Mouse (Mus musculus): ENCODE measurements around the gene Cyp2d12. TPM values are rescaled to one million over a fixed set of nuclear protein-coding genes. Genes with fewer than 3 reads are reported as not detected.

The Cyp2d12 gene
- polyA plus RNA-seq (2012; rRNA removed), result not detected in 2 replicates

GRCm38 (mm10) chr15:82554531-82555230 is at the start of gene Cyp2d12:
TSS of gene Cyp2d12 (plus strand) at chr15:82555072.

Other genes with a start within 250 kb of the Cyp2d12 start
- gene Naga, start 216.1 kb upstream of the Cyp2d12 start, polyA plus RNA-seq (2012; rRNA removed), result 47.0 and 64.3 TPM in 2 replicates
- 4.6 and 5.6 TPM in 2 replicates for gene Pheta2, start 216.1 kb upstream of the Cyp2d12 start, polyA plus RNA-seq (2012; rRNA removed)
- gene Smdt1, start 216.1 kb upstream of the Cyp2d12 start, polyA plus RNA-seq (2012; rRNA removed), result 188 and 236 TPM in 2 replicates
- gene Ndufa6, start 200.8 kb upstream of the Cyp2d12 start, polyA plus RNA-seq (2012; rRNA removed), result 289 and 293 TPM in 2 replicates
- gene Cyp2d22, start 174.8 kb upstream of the Cyp2d12 start, polyA plus RNA-seq (2012; rRNA removed), result 11.4 and 15.8 TPM in 2 replicates
- gene Cyp2d11, start 161.1 kb upstream of the Cyp2d12 start, polyA plus RNA-seq (2012; rRNA removed), result not detected in 2 replicates
- gene Cyp2d10, start 147.9 kb upstream of the Cyp2d12 start, polyA plus RNA-seq (2012; rRNA removed), result 0.34 and 0.62 TPM in 2 replicates
- 0.09 TPM in 1 of 2 replicates, not detected in the other for gene Cyp2d9, start 121.6 kb upstream of the Cyp2d12 start, polyA plus RNA-seq (2012; rRNA removed)
- not detected in 2 replicates for gene Cyp2d34, start 65.9 kb downstream of the Cyp2d12 start, polyA plus RNA-seq (2012; rRNA removed)
- 0.07 TPM in 1 of 2 replicates, not detected in the other for gene Cyp2d40, start 209.1 kb downstream of the Cyp2d12 start, polyA plus RNA-seq (2012; rRNA removed)
- 0.25 and 0.26 TPM in 2 replicates for gene Cyp2d26, start 239.2 kb downstream of the Cyp2d12 start, polyA plus RNA-seq (2012; rRNA removed)

All from central nervous system, embryonic 11.5 days (tissue).